Mouse (Mus musculus) erythroid progenitor cell, adult 5-6 weeks (primary cell): ENCODE data around the gene Tmsb15b1. TPM values are rescaled to one million over a fixed set of nuclear protein-coding genes. Genes with fewer than 3 reads are reported as not detected.
"Not testable (repeated sequence)": the region's sequence is repeated elsewhere in the genome, so short reads cannot be mapped to it uniquely, and the experiment has no call there.

ENCODE experiments used
- ATAC-seq: replicated peaks from 2 replicates; pipeline ENCODE4 v1.8.0; 2016; ENCODE audit warnings: moderate number of reproducible peaks, mild to moderate bottlenecking, moderate TSS enrichment, inconsistent platforms; ENCODE audit not compliant: poor library complexity, low FRiP score, severe bottlenecking
- total RNA-seq, 2 experiments: library from RNA; stranded (forward) in 1 of 2; stranded (reverse) in 1 of 2; fragments of 150-400 nt in 1 of 2; fragments of 186-747, 209-891 nt in 1 of 2; gene quantifications; 2 replicates each; pipeline versions ENCODE4 v1.2.3 to v1.2.4; 2015 to 2017; ENCODE audit warnings: low replicate concordance in 2 of 2

The Tmsb15b1 gene
- total RNA-seq (2015; ENCODE audit: low replicate concordance) (not detected in 2 replicates), total RNA-seq (2017; ENCODE audit: low replicate concordance) (not detected in 2 replicates)

DNA sequence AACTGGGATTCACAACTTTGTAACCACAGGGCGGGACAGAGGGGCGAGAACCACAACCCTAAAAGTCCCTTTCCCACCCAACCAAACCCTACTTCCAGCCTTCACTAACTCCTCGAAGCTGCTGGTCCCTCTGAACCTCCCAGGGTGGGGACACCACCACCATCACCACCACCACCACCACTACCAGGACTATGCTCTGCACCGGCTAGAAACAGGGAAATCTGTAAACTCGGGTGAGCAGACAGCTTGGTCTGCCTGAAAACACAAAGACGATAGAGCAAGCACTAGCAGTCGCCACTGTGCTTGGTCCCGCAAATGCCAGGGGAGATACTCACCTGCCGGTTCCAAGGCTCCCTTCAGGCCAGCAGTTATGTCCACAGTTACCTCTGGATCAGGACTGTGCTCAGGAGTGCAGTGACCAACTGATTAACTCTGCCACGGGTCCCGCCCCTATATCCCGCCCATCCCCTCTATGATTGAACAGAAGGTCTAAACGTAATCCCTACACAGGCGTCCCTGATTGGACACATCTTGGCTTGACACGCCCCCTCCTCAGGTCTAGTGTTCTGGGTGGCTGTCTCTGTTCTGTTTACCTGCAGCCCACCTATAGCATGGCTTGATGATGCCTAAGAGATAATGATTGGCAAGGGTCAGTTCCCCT lies at the start of gene Tmsb15b1, which contains the start of gene Tmsb15l:
Gene Tmsb15b1 (minus strand): TSS at position 451 of the 661 bp plus-strand sequence.
Gene Tmsb15l (minus strand): TSS at position 446 of the 661 bp plus-strand sequence.
- no peak for ATAC-seq

DNA sequence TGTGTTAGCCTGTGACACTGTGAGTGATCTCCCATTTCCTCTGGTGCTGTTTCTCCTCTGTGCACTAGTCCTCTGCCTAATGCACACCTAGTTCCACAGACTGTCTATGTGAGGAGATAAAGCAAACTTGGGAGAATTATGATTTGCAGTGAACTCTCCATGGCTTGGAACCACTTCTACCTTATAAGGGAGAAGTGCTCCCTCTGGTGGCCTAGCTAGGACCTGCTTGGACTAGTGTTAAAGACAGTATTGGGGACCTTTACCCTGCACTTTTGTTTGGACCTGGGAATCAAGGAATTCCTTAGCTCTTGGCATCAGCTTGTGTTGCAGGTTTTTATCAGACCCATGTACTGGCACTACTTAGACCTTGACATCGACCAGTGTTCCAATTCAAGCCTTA lies 42.6 kb upstream of the Tmsb15b1 start:
- peak; percentile 54; the same call in 1 of the 2 replicates for ATAC-seq

DNA sequence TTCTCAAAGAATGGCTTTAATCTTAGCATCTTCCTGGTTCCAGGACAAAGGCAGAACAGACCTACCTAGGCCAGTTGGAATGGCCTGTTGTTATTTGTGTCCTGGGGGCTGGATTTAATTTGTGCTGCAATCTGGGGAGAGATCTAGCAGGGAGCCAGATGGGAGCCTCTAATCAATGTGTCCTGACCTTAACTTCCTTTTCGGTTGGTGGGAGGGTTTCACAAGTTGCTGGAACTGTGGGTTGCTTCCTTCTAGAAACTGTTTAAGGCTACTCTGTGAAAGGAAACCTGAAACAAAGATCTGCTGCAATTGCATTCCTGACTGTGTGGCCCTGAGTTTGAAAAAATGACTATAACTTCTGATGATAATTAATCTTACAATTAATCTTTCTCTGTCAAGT lies 41.0 kb upstream of the Tmsb15b1 start:
- ATAC-seq, result no peak

DNA sequence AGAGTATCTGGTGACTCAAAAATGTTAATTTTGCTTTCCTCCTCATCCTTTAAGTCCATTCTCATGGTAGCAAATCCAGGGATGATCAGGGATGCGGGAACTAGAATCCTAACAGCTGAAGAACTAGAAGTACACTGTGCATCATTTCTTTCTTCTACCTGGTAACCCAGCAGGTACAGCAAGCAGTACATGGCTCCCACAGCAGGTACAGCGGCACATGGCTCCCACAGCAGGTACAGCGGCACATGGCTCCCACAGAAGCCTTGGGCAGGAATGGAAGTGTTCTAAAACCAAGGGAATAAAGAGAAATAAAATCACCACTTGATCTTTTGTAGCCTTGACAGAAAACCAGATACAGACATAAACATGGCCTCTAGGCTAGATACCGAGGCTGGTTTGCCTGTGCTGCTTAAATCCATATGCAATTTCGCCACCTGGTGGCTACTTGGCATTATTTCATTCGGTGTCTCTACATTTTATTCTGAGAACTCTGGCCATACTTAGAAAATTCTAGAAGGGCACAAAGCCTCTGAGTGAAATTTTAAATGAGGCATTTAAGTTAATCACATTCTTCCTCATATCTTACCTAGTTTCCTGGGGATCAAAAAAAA lies 38.5 kb upstream of the Tmsb15b1 start:
- no peak for ATAC-seq

DNA sequence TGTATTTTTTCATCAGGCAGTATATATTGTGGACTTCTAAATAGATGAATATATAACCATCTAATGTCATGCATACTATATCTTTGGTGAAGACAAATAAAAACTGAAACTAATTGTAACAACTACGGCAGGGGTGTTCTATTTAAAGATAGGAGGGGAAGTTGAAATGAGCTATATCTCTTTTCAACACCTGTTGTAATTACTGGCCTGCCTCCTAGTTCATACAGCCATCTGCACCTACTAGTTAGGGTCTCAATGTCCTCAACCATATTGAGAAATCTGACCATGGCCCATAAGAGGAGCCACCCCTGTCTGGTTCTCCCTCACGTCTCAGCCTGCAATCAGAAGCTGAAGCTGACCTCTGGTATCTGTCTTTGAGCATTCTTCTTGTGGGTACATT lies 19.6 kb upstream of the Tmsb15b1 start:
- no peak for ATAC-seq

DNA sequence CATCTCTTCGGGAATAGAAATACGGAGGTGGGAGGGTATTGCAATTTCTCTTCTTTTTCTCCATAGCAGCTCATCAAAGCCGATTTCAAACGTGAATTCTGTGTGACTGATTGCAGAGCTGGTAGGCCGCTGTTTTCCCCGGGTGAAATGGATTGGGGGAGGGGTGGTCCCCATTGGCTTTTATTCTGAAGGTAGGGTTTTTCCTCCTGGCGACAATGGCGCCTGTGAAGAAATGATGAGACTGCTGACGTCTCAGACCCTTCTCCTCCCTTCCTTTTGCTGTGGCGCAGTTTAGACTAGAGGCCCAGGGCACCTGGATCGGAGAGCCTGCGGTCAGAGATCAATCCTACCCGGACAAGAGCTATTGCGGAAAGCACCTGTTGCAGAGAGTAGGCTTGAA lies 17.0 kb upstream of the Tmsb15b1 start:
- no peak for ATAC-seq

DNA sequence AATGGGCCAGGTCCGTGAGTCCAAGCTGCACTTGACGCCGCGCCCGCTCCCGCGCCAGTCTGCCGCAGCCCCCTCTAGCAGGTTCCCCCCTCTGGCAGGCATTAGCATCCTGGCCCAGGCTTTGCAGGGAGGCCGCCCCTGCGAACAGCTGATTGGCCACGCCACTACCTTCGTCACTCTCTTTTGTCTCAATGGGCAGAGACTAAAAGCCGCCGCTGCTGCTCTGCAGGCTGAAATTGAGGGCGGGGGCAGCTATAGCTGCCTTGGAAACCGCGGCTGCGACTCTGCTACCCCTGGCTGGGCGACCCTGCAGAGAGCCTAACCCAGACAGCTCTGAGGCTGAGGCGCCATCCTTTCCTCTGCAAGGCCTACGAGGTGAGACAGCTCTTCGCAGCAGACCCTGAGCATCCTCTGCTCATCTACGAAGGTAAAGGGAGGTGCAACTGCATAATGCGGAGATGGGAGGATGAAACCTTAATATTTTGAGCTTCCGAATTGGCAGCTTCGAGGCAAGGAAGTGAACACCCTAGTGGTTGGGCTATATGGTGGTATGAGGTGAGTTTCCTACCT lies 16.4 kb upstream of the Tmsb15b1 start, which contains the start of gene Zcchc18:
Gene Zcchc18 (plus strand): TSS at position 178 of the 570 bp plus-strand sequence.
- no peak for ATAC-seq

DNA sequence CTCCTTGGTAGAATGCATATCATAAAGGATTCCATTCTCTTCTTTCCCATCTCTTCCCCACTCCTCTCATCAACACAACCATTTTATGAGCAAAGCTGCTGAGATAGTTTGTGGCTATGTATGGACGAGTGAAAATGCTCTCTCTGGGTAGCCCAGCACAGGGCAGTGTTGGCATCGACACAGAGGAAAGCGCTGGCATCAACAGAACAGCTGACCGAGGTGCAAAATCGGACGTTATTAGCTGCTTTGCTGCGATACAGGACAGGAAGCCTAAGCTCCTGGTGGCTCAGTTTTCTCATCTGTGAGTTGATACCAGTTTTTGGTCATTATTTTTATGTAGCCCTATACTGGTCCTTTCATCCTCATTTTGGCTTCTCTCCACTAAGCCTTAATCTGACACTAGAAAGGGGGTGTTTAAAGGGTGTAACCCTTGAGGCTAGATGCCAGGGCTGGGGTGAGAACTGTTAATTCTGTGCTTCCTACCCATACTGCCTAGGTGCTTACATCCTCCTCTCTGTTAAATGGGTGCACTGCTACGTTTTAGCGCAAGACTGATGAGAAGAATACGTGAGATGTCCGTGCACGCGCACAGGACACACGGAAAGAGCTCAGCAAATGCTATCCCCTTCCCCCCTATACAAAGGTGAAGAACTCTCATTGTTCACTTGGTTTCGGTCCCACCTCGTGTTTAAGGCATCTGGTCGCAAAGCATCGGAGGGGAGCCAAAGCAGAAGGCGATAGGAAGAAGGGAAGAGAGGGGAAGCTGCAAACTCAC lies 15.7 kb upstream of the Tmsb15b1 start:
- no peak for ATAC-seq

DNA sequence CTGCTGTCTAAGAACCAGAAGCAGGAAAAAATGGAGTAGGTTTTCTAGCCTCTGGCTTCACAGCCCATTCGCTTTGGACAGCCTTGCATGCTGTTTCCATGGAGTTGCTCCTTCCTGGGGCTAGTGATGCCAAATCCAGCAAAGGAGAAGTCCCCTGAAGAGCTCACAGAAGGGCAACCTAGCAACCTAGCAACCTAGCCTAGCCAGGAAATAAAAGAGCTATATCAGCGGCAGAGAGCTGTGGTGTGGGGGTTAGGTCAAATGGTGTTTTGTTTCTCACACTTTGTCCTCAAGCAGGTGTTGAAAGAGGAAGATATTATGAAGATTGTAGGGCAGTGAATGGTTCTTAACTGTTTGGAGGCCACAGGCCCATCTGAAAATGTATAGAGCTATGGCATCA lies 14.6 kb upstream of the Tmsb15b1 start:
- ATAC-seq, result no peak

DNA sequence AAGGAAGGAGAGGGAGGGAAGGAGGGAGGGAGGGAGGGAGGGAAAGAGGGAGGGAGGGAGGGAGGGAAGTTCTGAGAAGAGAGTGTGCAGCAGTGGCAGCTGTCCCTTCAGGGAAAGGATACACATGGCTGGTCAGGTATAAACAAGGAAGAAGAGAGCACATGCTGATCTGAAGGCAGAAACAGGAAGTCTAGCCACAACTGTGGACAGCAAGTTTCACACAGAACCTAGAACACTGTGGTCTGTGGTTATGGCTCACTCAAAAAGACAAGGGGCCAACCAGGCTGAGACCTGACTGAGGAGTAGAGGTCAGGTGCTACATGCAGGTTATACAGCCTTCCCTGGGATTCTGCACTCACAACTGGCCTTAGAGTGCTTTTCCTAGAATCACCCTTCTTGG lies 9.4 kb upstream of the Tmsb15b1 start:
- ATAC-seq, result no peak

DNA sequence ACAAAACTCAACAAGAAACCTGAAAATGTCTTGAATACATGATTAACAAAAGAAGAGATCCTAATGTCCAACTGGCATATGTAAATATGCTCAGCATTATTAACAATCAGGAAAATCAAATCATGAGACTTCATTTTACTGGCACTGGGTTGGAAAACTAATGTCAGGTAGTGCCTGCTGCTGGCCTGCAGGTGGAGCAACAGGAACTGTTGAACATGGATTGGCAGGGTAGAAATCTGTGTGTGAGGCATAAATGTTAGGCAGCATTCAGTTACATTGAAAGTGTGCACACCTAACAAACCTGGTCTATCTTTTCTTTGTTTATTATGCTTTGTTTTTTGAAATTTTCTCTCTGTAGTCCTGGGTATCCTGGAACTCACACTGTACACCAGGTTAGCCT lies 1.9 kb upstream of the Tmsb15b1 start:
- no peak for ATAC-seq

DNA sequence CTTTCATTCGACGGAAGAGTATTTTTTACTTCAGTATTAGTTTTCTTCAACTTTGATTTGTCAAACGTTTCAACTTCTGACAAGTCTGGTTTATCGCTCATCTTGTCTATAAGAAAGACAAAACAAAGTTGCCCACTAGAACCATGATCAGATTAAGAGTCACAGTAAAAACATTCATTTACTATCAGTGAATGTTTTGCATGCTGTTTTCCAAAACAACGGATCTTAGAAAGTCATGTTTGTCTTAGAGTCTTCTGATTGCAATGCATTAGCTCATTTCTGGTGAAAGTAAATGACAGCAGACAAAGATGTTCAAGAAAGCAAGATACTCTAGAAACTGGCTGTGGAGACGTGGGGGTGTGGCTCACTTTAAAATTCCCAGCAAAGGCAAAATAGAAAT lies 1.3 kb downstream of the Tmsb15b1 start, which contains the start of gene Tmsb15b2:
Gene Tmsb15b2 (minus strand): TSS at position 101 of the 400 bp plus-strand sequence.
- not testable (repeated sequence) for ATAC-seq

DNA sequence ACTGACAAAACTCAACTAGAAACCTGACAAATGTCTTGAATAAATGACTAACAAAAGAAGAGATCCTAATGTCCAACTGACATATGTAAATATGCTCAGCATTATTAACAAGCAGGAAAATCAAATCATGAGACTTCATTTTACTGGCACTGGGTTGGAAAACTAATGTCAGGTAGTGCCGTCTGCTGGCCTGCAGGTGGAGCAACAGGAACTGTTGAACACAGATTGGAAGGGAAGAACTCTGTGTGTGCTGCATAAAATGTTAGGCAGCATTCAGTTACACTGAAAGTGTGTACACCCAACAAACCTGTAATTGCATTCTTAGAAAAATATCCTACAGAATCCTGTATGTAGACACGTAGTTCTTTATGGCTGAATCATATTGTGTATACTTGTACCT lies 17.0 kb downstream of the Tmsb15b1 start:
- ATAC-seq, result no peak

DNA sequence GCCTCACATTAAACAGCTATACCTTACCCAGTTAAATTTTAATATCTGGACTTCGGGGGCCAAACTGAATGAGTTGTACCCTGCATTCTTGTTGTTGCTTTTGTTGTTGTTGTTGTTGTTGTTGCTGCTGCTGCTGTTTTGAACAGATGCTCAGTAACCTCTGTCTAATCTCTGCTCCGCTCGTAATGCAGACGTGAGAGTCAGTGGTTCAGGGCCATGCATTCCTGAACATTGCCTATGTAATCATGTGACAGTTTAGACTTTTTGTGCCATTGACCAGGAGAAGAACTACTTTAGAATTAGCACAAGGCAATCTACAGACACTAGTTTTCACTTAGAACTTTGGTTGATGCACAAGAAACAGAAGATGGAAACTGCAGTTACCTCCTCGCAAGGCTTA lies 18.4 kb downstream of the Tmsb15b1 start:
- ATAC-seq, result not testable (repeated sequence)

DNA sequence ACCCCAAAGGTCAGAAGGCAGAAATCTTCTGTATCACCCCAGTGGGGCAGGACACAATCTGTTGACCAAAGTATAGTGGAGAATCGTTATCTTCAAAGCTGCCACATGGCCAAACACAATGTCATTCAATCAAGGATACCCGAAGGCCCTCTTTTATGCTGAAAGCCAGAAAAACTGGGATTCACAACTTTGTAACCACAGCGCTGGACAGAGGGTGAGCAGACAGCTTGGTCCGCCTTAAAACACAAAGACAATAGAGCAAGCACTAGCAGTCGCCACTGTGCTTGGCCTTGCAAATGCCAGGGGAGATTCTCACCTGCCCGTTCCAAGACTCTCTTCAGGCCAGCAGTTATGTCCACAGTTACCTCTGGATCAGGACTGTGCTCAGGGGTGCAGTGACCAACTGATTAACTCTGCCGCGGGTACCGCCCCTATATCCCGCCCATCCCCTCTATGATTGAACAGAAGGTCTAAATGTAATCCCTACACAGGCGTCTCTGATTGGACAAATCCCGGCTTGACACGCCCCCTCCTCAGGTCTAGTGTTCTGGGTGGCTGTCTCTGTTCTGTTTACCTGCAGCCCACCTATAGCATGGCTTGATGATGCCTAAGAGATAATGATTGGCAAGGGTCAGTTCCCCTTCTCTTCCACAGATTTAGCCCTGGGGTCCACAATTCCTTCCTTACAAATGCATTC lies 18.9 kb downstream of the Tmsb15b1 start:
- ATAC-seq, result not testable (repeated sequence)

DNA sequence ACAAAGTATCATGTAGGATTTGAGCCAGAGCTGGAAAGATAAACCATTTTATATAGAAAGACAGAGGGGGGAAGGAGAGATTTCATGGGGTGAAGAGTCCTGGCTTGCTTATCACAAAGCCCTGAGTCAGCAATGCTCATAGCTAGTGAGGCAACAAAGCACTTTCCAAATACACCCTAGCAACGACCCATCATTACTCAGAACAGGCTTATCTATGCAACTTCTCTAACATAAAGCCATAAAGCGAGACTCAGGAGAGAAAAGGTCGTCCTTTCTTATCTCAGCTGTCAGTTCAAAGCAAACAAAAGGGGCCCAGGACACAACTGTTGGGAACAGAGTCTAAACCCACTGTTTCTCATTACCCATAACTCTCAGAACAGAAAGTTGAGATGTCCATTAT lies 38.7 kb downstream of the Tmsb15b1 start:
- no peak for ATAC-seq

DNA sequence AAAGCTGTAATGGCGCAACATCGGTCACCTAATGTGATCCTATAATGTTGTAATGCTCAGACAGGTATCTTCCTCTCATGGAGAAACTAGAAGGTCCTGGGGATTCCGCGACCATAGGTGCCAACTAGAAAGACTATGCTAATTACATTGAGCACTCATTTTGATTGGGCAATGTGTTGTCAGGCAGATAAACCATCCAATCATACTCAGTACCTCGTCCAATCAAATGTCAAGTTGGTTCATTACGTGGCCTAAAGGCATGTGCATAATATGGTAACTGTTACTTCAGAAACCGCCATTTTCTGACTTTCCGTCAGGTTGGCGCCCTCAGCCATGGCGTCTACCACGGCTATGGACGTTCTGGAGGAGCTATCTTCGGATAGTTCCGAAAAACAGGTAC lies 49.6 kb downstream of the Tmsb15b1 start, which contains the start of gene H2bfm:
Gene H2bfm (plus strand): TSS at position 295 of the 400 bp plus-strand sequence.
- no peak for ATAC-seq

DNA sequence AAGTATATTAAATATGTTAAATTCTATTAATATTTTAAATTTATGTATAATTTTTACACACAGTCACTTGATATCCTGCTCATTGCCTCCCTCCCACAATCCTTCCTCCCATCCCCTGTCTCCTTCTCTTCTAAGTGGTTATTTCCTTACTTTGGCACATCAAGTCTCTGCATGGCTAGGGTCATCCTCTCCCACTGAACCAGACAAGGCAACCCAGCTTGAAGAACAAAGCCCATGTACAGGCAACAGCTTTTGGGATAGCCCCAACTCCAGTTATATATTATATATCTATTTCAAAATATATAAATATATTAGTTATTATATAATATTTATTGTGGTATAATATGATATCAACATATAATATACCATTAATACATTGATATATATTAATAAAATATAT lies 50.8 kb downstream of the Tmsb15b1 start:
- ATAC-seq, result no peak
